8 mouse cellular contexts compared by ENCODE assay signal in the genomic region with DNA sequence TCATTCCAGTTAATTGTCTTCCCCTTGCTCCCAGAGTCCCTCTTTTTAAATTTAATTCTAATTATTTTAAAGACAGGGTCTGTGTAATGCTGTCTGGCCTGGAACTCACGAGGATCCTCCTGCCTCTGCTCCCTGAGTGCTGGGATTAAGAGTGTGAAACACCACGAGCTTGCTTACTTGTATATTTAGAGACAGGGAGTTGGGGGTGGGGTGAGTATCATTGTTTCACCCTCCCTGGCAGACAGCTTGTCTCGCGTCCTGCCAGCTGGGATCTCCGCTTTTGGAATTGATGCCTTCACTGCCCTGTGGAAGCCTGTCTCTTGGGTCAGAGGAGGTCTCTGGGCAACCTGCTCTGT. TPM values are rescaled to one million over a fixed set of nuclear protein-coding genes. Genes with fewer than 3 reads are reported as not detected.
DNase-seq lines count a peak whose midpoint lies in the region; ATAC-seq and TF ChIP-seq lines count a peak whose summit lies in the region.

No protein-coding gene starts in this region.

- no peaks in the 10 kb centered on the region for H3K79me2 ChIP-seq in heart, adult 2 months (replicated peaks; ENCODE audit: control insufficient read depth, insufficient read depth, low read length)

- H3K36me3 ChIP-seq in heart, adult 2 months (ENCODE audit: control insufficient read depth, insufficient read depth, low read length), result peaks cover 11% of the 10 kb centered on the region
- H3K36me3 ChIP-seq in hindbrain, embryonic 11.5 days (ENCODE audit: control insufficient read depth, insufficient read depth, low read length), result no peaks in the 10 kb centered on the region
- H3K36me3 ChIP-seq in lung, embryonic 16.5 days (ENCODE audit: control insufficient read depth, insufficient read depth, low read length), result peaks cover 6% of the 10 kb centered on the region; the same call in 1 of the 2 replicates
- H3K36me3 ChIP-seq in stomach, embryonic 16.5 days (ENCODE audit: control insufficient read depth, insufficient read depth, low read length), result 0 out of 2 replicates have a peak, but pooled peaks cover 2% of the 10 kb centered on the region

- intact Hi-C loops in heart, adult 2 months (cut with DNase I), result loop anchor here (1.0 to 2.0 kb wide), 2 partner anchors 40 to 173 kb away; no protein-coding TSS in a partner anchor
- intact Hi-C loops in heart, postnatal 14 days (cut with DNase I), result loop anchor here (5.0 kb wide), 1 partner anchor 40 kb away; no protein-coding TSS in a partner anchor

- no peak for DNase-seq in heart, adult 2 months
- no peak for DNase-seq in heart, postnatal 14 days
- peak; percentile 40 for DNase-seq in thymus, postnatal 14 days
- DNase-seq in thymus, postnatal 0 days (ENCODE audit: low spot score), result no peak
- no peak for DNase-seq in hindbrain, embryonic 11.5 days (ENCODE audit: low spot score)

- no peaks in the 10 kb centered on the region for H3K27me3 ChIP-seq in heart, adult 2 months (ENCODE audit: control insufficient read depth, insufficient read depth, low read length)
- H3K27me3 ChIP-seq in hindbrain, embryonic 11.5 days (ENCODE audit: control insufficient read depth, insufficient read depth, low read length), result no peaks in the 10 kb centered on the region
- no peaks in the 10 kb centered on the region for H3K27me3 ChIP-seq in lung, embryonic 16.5 days (ENCODE audit: control insufficient read depth, insufficient read depth, low read depth, low read length)
- H3K27me3 ChIP-seq in stomach, embryonic 16.5 days (ENCODE audit: control insufficient read depth, insufficient read depth, low read length), result no peaks in the 10 kb centered on the region

- no peak overlapping the region for H3K9ac ChIP-seq in heart, adult 2 months (ENCODE audit: low read depth, low read length)
- H3K9ac ChIP-seq in hindbrain, embryonic 11.5 days (ENCODE audit: low read depth, low read length), result no peak overlapping the region
- no peak overlapping the region for H3K9ac ChIP-seq in lung, embryonic 16.5 days (ENCODE audit: low read length)
- H3K9ac ChIP-seq in stomach, embryonic 16.5 days (ENCODE audit: low read length), result no peak overlapping the region; the same call in 1 of the 2 replicates

- peak overlapping the region; percentile 73; the same call in 1 of the 2 replicates for H3K4me2 ChIP-seq in hindbrain, embryonic 11.5 days (replicated peaks; ENCODE audit: low read depth, low read length)
- peak overlapping the region; percentile 76 for H3K4me2 ChIP-seq in lung, embryonic 16.5 days (ENCODE audit: low read depth, low read length)
- peak overlapping the region; percentile 81 for H3K4me2 ChIP-seq in stomach, embryonic 16.5 days (ENCODE audit: low read depth, low read length)

- H3K4me1 ChIP-seq in heart, adult 2 months (ENCODE audit: control insufficient read depth, insufficient read depth, low read length), result peaks cover 3% of the 10 kb centered on the region; the same call in 1 of the 2 replicates
- H3K4me1 ChIP-seq in hindbrain, embryonic 11.5 days (replicated peaks; ENCODE audit: control insufficient read depth, insufficient read depth, low read length), result no peaks in the 10 kb centered on the region
- H3K4me1 ChIP-seq in lung, embryonic 16.5 days (replicated peaks; ENCODE audit: control insufficient read depth, insufficient read depth, low read length), result 0 out of 2 replicates have a peak, but pooled peaks cover 2% of the 10 kb centered on the region
- no peaks in the 10 kb centered on the region for H3K4me1 ChIP-seq in stomach, embryonic 16.5 days (ENCODE audit: control insufficient read depth, insufficient read depth, low read length)

- no peak for TF ChIP-seq EP300 in heart, adult 2 months (IDR thresholded peaks at IDR 0.05; ENCODE audit: insufficient read depth, low read depth, low read length)

- ATAC-seq in hindbrain, embryonic 11.5 days (ENCODE audit: low FRiP score), result no peak
- ATAC-seq in lung, embryonic 16.5 days (ENCODE audit: low read depth), result peak; percentile 45
- peak; percentile 16; the same call in 1 of the 2 replicates for ATAC-seq in stomach, embryonic 16.5 days (ENCODE audit: insufficient read depth, low FRiP score)
- no peak for ATAC-seq in monocyte, adult 5-6 weeks (replicated peaks; ENCODE audit: insufficient number of reproducible peaks, low FRiP score, low TSS enrichment, poor library complexity, severe bottlenecking)

- no peaks in the 10 kb centered on the region for H3K9me3 ChIP-seq in hindbrain, embryonic 11.5 days (ENCODE audit: control insufficient read depth, low read length)
- no peaks in the 10 kb centered on the region for H3K9me3 ChIP-seq in lung, embryonic 16.5 days (ENCODE audit: control insufficient read depth, low read length)
- H3K9me3 ChIP-seq in stomach, embryonic 16.5 days (replicated peaks; ENCODE audit: control insufficient read depth, low read length), result no peaks in the 10 kb centered on the region

- H3K4me3 ChIP-seq in heart, adult 2 months, result peak overlapping the region; percentile 96
- H3K4me3 ChIP-seq in hindbrain, embryonic 11.5 days (ENCODE audit: low read depth, low read length), result 0 out of 2 replicates have a peak overlapping the region, but pooled peaks have one; percentile 89
- peak overlapping the region; percentile 77 for H3K4me3 ChIP-seq in lung, embryonic 16.5 days (ENCODE audit: low read length)
- H3K4me3 ChIP-seq in stomach, embryonic 16.5 days (replicated peaks; ENCODE audit: low read length), result peak overlapping the region; percentile 82

- 33% methylated on average over 5 of the region's 5 CpGs for WGBS in heart, adult 2 months
- WGBS in hindbrain, embryonic 11.5 days, result 39% methylated on average over 5 of the region's 5 CpGs
- 52% methylated on average over 5 of the region's 5 CpGs for WGBS in lung, embryonic 16.5 days
- WGBS in stomach, embryonic 16.5 days, result 47% methylated on average over 5 of the region's 5 CpGs

- H3K27ac ChIP-seq in heart, adult 2 months, result peak overlapping the region; percentile 97
- no peak overlapping the region for H3K27ac ChIP-seq in hindbrain, embryonic 11.5 days (ENCODE audit: low read depth, low read length)
- H3K27ac ChIP-seq in lung, embryonic 16.5 days (ENCODE audit: low read length), result peak overlapping the region; percentile 93
- H3K27ac ChIP-seq in stomach, embryonic 16.5 days (ENCODE audit: low read length), result peak overlapping the region; percentile 98

- no peak for TF ChIP-seq CTCF in heart, adult 2 months (IDR thresholded peaks at IDR 0.05)

- TF ChIP-seq POLR2A in heart, adult 2 months (IDR thresholded peaks at IDR 0.05; ENCODE audit: insufficient read depth, low read depth, low read length), result no peak

RNA-seq across cellular contexts. Expression of gene Dars, which starts 0.3 kb away (rescaled TPM):
- 10 to 100 TPM; 57.4 to 66.9 TPM for total RNA-seq in heart, adult 2 months (2021)
- 15.5 and 34.1 TPM in 2 replicates for polyA plus RNA-seq in heart, adult 2 months (2012; rRNA removed)
- 10 to 100 TPM; 53.1 to 56.4 TPM for total RNA-seq in heart, postnatal 14 days (2021)
- 220 and 243 TPM in 2 replicates for polyA plus RNA-seq in thymus, postnatal 0 days (2015; fragmentation: Nextera tagmentation; extraction: Ambion mirVana)
- 151 and 159 TPM in 2 replicates for polyA plus RNA-seq in hindbrain, embryonic 11.5 days (2014; fragmentation: Nextera tagmentation; extraction: Ambion mirVana)
- 157 and 167 TPM in 2 replicates for polyA plus RNA-seq in lung, embryonic 16.5 days (2015; fragmentation: Nextera tagmentation; extraction: Ambion mirVana)
- 156 and 178 TPM in 2 replicates for polyA plus RNA-seq in stomach, embryonic 16.5 days (2015; fragmentation: Nextera tagmentation; extraction: Ambion mirVana)
- total RNA-seq in monocyte, adult 5-6 weeks (2017), result 92.1 to 108 TPM (median 101 TPM) in 3 replicates

RNA-seq across cellular contexts. Expression of gene Mcm6, which starts 58.0 kb away (rescaled TPM):
- 1 to 10 TPM; 5.2 to 5.7 TPM for total RNA-seq in heart, adult 2 months (2021)
- 3.4 and 4.5 TPM in 2 replicates for polyA plus RNA-seq in heart, adult 2 months (2012; rRNA removed)
- 10 to 100 TPM in 1 of 2 experiments, 1 to 10 TPM in 1; 9.3 to 14.8 TPM for total RNA-seq in heart, postnatal 14 days (2021)
- polyA plus RNA-seq in thymus, postnatal 0 days (2015; fragmentation: Nextera tagmentation; extraction: Ambion mirVana), result 278 and 299 TPM in 2 replicates
- 257 and 285 TPM in 2 replicates for polyA plus RNA-seq in hindbrain, embryonic 11.5 days (2014; fragmentation: Nextera tagmentation; extraction: Ambion mirVana)
- 223 and 240 TPM in 2 replicates for polyA plus RNA-seq in lung, embryonic 16.5 days (2015; fragmentation: Nextera tagmentation; extraction: Ambion mirVana)
- polyA plus RNA-seq in stomach, embryonic 16.5 days (2015; fragmentation: Nextera tagmentation; extraction: Ambion mirVana), result 197 and 200 TPM in 2 replicates
- total RNA-seq in monocyte, adult 5-6 weeks (2017), result 50.1 to 76.0 TPM (median 57.7 TPM) in 3 replicates

Comparison
In these comparisons a context has a peak if more than half of its experiments do, and no peak if none do; other contexts are left out.
1. ATAC-seq: peak in lung, embryonic 16.5 days (single experiment) and stomach, embryonic 16.5 days (single experiment); none in hindbrain, embryonic 11.5 days (single experiment) and monocyte, adult 5-6 weeks (single experiment).
2. RNA of gene Mcm6, which starts 58.0 kb away (polyA plus RNA-seq): 278 to 299 TPM in thymus, postnatal 0 days, 257 to 285 TPM in hindbrain, embryonic 11.5 days, 223 to 240 TPM in lung, embryonic 16.5 days and 197 to 200 TPM in stomach, embryonic 16.5 days; 3.4 to 4.5 TPM in heart, adult 2 months; every median in the first group is over 10 times any median in the second.
3. Peak in every context shown above with its lines, with median percentiles within 50 percentile points of each other: H3K4me3 ChIP-seq and H3K4me2 ChIP-seq.